Comparison of ENCODE assay signal across 8 mouse cellular contexts in genomic region chr3:57667054-57667723, GRCm38 (mm10). TPM values are rescaled to one million over a fixed set of nuclear protein-coding genes. Genes with fewer than 3 reads are reported as not detected.
DNase-seq lines count a peak whose midpoint lies in the region; ATAC-seq and TF ChIP-seq lines count a peak whose summit lies in the region.

No protein-coding gene starts in this region.

- H3K27ac ChIP-seq in hindbrain, postnatal 0 days = peak overlapping the region; percentile 43; the same call in 1 of the 2 replicates

- H3K36me3 ChIP-seq in hindbrain, postnatal 0 days (ENCODE audit: insufficient read depth, low read length) = no peaks in the 10 kb centered on the region

- no peak overlapping the region for H3K9ac ChIP-seq in hindbrain, postnatal 0 days (replicated peaks; ENCODE audit: low read length)

- WGBS in hindbrain, postnatal 0 days = 17% methylated on average over 14 of the region's 14 CpGs

- no peaks in the 10 kb centered on the region for H3K27me3 ChIP-seq in hindbrain, postnatal 0 days (ENCODE audit: insufficient read depth, low read length)

- peak overlapping the region; percentile 54 for H3K4me2 ChIP-seq in hindbrain, postnatal 0 days (ENCODE audit: low read depth, low read length)

- H3K4me3 ChIP-seq in hindbrain, postnatal 0 days (ENCODE audit: low read length) = peak overlapping the region; percentile 29

- peak; percentile 87 for DNase-seq in ZHBTc4 (ENCODE audit: low read depth, low spot score)
- peak; percentile 64 for DNase-seq in cerebellum, adult 9-11 months
- peak; percentile 46 to 72 for DNase-seq in frontal cortex, postnatal 14 days (ENCODE audit: low spot score in 2 of 2)
- DNase-seq in hindbrain, postnatal 0 days (ENCODE audit: low spot score) = peak; percentile 96
- peak; percentile 47 to 64 for DNase-seq in layer of hippocampus, postnatal 36 days
- peak; percentile 82 for DNase-seq in lung, postnatal 14 days
- DNase-seq in retina, postnatal 7 days (ENCODE audit: low read depth, low spot score) = peak; percentile 66
- peak; percentile 57 for DNase-seq in yolk sac, embryonic 10.5 days (ENCODE audit: low spot score)

- H3K4me1 ChIP-seq in hindbrain, postnatal 0 days (ENCODE audit: insufficient read depth, low read length) = no peaks in the 10 kb centered on the region

- TF ChIP-seq CTCF in hindbrain, postnatal 0 days (IDR thresholded peaks at IDR 0.05; ENCODE audit: low read depth) = peak; percentile 82

- peak; percentile 94 for ATAC-seq in hindbrain, postnatal 0 days

- H3K9me3 ChIP-seq in hindbrain, postnatal 0 days (ENCODE audit: low read length) = no peaks in the 10 kb centered on the region

RNA-seq across cellular contexts. Expression of gene Commd2, which starts 15.7 kb away (rescaled TPM):
- total RNA-seq in hindbrain, postnatal 0 days (2014; rRNA removed) = 18.3 and 18.5 TPM in 2 replicates
- 77.9 and 82.8 TPM in 2 replicates for polyA plus RNA-seq in hindbrain, postnatal 0 days (2015; fragmentation: Nextera tagmentation; extraction: Ambion mirVana)
- total RNA-seq in layer of hippocampus, postnatal 36 days (2021) = 10 to 100 TPM; 20.3 to 22.6 TPM

RNA-seq across cellular contexts. Expression of gene Ankub1, which starts 25.4 kb away (rescaled TPM):
- total RNA-seq in hindbrain, postnatal 0 days (2014; rRNA removed) = 0.61 and 1.2 TPM in 2 replicates
- 0.34 and 0.44 TPM in 2 replicates for polyA plus RNA-seq in hindbrain, postnatal 0 days (2015; fragmentation: Nextera tagmentation; extraction: Ambion mirVana)
- total RNA-seq in layer of hippocampus, postnatal 36 days (2021) = 1 to 10 TPM; 1.9 to 2.1 TPM

Comparison
In these comparisons a context has a peak if more than half of its experiments do, and no peak if none do; other contexts are left out.
1. Peak in every context shown above with its lines: DNase-seq, ATAC-seq, H3K4me3 ChIP-seq and H3K27ac ChIP-seq.